Mouse (Mus musculus) lung, adult 2 months (tissue): ENCODE measurements around the gene Gm20388. TPM values are rescaled to one million over a fixed set of nuclear protein-coding genes. Genes with fewer than 3 reads are reported as not detected.

Source experiments
- DNase-seq: peaks from one replicate; pipeline ENCODE4 v3.0.0; 2022
- H3K4me1 ChIP-seq: fragments of 200-500 bp; 2 replicates; pipeline ENCODE4 v1.6.1; 2011; ENCODE audit warnings: low read length; ENCODE audit not compliant: control insufficient read depth, insufficient read depth
- H3K4me3 ChIP-seq: fragments of 200-500 bp; replicated peaks from 2 replicates; pipeline ENCODE3; 2011; ENCODE audit warnings: low read depth, mild to moderate bottlenecking, control low read depth, low read length; ENCODE audit errors: extremely low read depth
- CTCF ChIP-seq: fragments of 200-500 bp; IDR thresholded peaks from 2 replicates; pipeline ENCODE4 v1.5.1; 2011; ENCODE audit warnings: mild to moderate bottlenecking, low read length, control low read depth; ENCODE audit not compliant: insufficient read depth
- POLR2A ChIP-seq: fragments of 200-500 bp; IDR thresholded peaks from 2 replicates; pipeline ENCODE4 v1.6.1; 2011; ENCODE audit warnings: low read depth, mild to moderate bottlenecking, control low read depth, low read length, borderline replicate concordance; ENCODE audit errors: extremely low read depth
- WGBS: fragments of 180-500 bp; shearing (Covaris S2); methylation state at CpG from one replicate; pipeline ENCODE4 v1.1.7; 2018; 5-methylcytosine and 5-hydroxymethylcytosine counted together
- polyA plus RNA-seq: library from polyadenylated mRNA; depleted of rRNA; stranded (reverse); fragments of >200 nt; gene quantifications from 2 replicates; pipeline ENCODE4 v1.2.3, GENCODE M21; 2012

Gene Gm20388
- polyA plus RNA-seq, 1 experiment, result 67.8 TPM

DNA sequence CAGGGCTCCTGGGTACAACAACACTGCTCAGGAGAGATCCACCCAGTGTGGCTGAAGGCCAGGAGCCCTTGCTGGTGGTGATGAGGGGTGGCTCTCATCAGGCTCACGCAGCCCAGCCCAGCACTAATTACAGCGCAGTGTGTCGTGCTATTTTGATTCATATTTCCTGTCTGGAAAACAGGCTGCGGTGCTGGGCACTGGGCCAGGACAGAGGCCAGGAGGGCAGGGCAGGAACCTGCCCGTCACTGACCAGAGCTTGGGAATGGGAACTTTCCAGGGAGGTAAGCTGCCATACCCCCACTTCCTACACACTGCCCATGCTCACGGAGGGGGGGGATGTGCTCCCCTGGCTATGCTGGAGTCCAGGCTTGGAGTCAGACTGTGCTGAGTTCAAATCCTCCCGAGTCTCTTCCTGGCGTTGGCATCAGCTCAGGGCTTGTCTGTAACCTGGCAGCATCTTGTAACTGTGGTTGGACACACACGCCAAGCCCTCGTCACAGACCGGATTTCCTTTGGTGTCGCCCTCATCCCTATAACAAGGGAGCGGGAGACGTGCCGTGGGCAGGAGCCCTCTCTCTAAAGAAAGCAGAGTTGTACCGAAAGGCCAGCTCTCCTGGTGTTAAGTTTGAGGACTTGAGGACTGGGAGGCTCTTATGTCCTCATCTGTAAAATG, 1540.9 kb downstream of the Gm20388 start:
- Histone ChIP-seq H3K4me1 (peaks cover 2% of the 10 kb centered on the region; the same call in 1 of the 2 replicates), H3K4me3 (no peak overlapping the region)
- 34% methylated on average over 16 of the region's 16 CpGs for whole genome bisulfite sequencing
- DNase-seq, result peak; percentile 29
- TF ChIP-seq POLR2A, result no peak
- no peak for TF ChIP-seq CTCF

- TF ChIP-seq CTCF, result no peak
- TF ChIP-seq POLR2A, result no peak
- WGBS, result 94% methylated on average over 17 of the region's 17 CpGs
- no peak for DNase-seq
- Histone ChIP-seq H3K4me1 (peaks cover 2% of the 10 kb centered on the region; the same call in 1 of the 2 replicates), H3K4me3 (no peak overlapping the region)
Observed at GRCm38 (mm10) chr8:121454737-121455136, 1544.1 kb downstream of the Gm20388 start.

DNA sequence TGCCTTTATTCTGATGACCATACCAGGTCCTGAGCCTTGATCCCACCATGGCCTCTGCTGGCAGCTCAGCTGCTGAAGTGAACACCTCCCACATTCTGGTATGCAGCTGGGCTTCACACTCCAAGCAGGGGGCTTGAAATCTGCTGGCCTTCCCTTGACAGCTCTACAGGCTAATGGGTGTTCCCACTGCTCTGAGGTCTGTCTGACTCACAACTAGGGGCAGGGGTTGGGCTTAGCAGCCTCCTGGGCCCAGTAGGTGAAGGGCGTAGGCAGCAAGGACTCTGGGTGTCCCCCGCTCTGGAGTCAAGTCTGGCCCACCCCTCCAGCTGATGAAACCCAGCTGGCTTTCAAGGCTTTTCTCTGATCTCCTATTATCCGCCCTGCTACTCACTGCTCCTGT, 1550.6 kb downstream of the Gm20388 start:
- TF ChIP-seq CTCF (no peak), POLR2A (no peak)
- Histone ChIP-seq H3K4me1 (no peaks in the 10 kb centered on the region), H3K4me3 (no peak overlapping the region)
- no peak for DNase-seq
- WGBS, result 62% methylated on average over 3 of the region's 3 CpGs

DNA sequence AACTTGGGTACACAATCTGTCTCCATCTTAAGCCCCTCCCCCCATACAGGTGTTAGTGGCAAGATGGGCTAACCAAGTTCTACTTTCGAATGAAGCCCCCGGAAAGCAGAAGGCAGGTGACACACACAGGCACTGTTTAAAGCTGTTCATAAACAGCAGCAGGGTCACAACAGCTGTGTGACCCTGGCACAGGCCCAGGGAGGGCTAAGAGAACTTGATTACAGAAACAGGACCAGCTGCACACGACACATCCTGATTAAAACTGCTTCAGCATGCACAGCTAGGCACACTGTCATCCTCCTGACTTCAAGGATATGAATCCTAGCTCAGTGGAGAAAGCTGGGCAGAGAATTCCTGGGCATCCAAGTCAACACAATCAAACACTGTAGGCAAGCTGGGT, 1551.5 kb downstream of the Gm20388 start:
- Histone ChIP-seq H3K4me3 (no peak overlapping the region), H3K4me1 (no peaks in the 10 kb centered on the region)
- WGBS, result 28% methylated on average over 3 of the region's 3 CpGs
- no peak for DNase-seq
- no peak for TF ChIP-seq CTCF
- no peak for TF ChIP-seq POLR2A

GRCm38 (mm10) chr8:121468083-121469071, 1557.7 kb downstream of the Gm20388 start:
- TF ChIP-seq CTCF (no peak), POLR2A (no peak)
- no peak for DNase-seq
- Histone ChIP-seq H3K4me1 (no peaks in the 10 kb centered on the region), H3K4me3 (no peak overlapping the region)
- 78% methylated on average over 49 of the region's 49 CpGs for WGBS

DNA sequence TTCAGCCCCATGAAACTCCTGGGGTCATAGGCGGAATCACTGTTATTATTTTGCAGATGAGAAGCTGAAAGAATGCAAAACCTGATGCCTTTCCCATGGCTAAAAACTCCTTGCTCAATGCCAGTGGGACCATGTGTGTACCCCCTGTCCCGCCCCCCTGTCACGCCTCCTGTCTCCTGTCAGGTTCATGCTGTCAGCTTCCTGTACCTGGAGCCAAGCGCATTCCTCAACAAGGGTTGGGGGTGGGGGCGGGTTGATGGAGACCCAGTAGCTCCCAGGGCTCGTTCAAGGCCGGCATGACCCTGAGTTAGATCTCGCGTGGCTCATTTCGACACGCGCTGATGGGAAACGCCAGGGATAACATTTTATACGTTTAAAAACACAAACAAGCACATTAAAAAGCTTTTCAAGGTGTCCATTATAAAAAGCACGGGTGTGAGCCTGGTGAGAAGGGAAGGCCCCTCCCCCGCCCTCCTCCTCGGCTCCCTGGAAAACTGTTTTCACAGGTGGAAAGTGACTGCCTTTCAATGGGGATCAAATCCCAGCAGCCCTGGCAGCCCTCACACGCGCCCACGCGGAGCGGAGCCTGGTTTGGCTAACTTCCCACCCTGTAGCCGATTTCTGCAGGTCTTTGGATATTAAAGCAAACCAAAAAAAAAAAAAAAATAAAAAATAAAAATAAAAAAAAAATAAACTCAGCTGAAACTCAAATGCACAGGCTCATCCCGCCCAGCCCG, 1563.7 kb downstream of the Gm20388 start:
- no peak for DNase-seq
- no peak overlapping the region for H3K4me3 ChIP-seq
- WGBS, result 11% methylated on average over 25 of the region's 25 CpGs

GRCm38 (mm10) chr8:121474898-121475284, 1564.2 kb downstream of the Gm20388 start:
- no peak overlapping the region for H3K4me3 ChIP-seq
- H3K4me1 ChIP-seq, result no peaks in the 10 kb centered on the region
- 6% methylated on average over 18 of the region's 18 CpGs for WGBS
- TF ChIP-seq POLR2A, result no peak
- no peak for TF ChIP-seq CTCF
- no peak for DNase-seq

More for the DNA sequence above, 1563.7 kb downstream of the Gm20388 start:
- H3K4me1 ChIP-seq, result no peaks in the 10 kb centered on the region
- TF ChIP-seq CTCF (no peak), POLR2A (no peak)

- no peak overlapping the region for H3K4me3 ChIP-seq
- TF ChIP-seq CTCF, result no peak
- no peak for TF ChIP-seq POLR2A
- 61% methylated on average over 20 of the region's 20 CpGs for WGBS
- no peak for DNase-seq
- H3K4me1 ChIP-seq, result no peaks in the 10 kb centered on the region
Observed at GRCm38 (mm10) chr8:121477851-121478547, 1567.4 kb downstream of the Gm20388 start.
